8 mouse cellular contexts compared by ENCODE assay signal in the genomic region with DNA sequence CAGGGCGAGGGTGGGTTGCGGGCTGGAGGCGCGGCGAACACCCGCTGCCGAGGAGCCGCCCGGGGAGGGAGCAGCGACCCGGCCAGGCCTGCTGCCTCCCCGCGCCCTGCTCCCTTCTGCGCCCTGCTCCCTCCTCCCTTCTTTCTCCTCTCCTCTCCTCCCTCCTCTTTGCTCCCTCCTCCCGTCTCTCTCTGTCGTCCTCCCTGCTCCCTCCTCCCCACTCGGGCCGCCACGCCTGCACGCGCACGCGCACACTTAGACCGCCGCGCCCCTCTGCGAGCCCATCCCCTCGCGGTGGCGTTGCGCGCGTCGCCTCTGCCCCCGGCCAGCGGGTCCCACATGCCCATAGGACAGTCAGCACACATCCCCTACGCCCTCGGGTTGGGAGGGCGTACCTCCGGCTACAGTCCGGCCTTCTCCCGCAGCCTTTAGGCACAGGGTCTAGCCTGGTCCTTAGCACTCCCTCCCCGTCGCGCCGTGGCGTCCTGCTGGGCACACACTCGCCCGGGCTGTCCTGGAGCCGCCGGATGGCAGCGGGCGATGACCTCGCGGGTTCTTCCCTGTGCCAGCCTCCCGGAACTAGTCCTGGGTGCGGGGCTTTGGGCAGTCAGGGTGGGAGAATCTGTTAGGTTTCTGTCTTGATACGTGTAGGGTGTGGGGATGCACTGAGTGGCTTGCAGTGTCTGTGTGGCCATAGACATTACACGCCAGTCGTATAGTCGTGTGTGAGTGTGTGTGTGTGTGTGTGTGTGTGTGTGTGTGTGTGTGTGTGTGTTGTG. TPM values are rescaled to one million over a fixed set of nuclear protein-coding genes. Genes with fewer than 3 reads are reported as not detected.
A peak's percentile ranks its signal among the peaks of the same experiment; 100 is the strongest.
DNase-seq lines count a peak whose midpoint lies in the region; ATAC-seq and TF ChIP-seq lines count a peak whose summit lies in the region.

A gene (minus strand): TSS at position 203 of the 779 bp plus-strand sequence.

- peak within 1 kb of the TSS; percentile 88 for H3K4me3 ChIP-seq in left cerebral cortex, adult 2 months

- no peak for TF ChIP-seq CTCF in left cerebral cortex, adult 2 months (IDR thresholded peaks at IDR 0.05)

- peak; percentile 57 for ATAC-seq in common myeloid progenitor, adult 5-6 weeks (replicated peaks; ENCODE audit: low read depth, poor library complexity, severe bottlenecking)

- peak within 1 kb of the TSS; percentile 94 for H3K27ac ChIP-seq in left cerebral cortex, adult 2 months

- peak; percentile 95 for DNase-seq in ZHBTc4 (ENCODE audit: low read depth, low spot score)
- DNase-seq in gastrocnemius, postnatal 10 days, result peak; percentile 89
- peak; percentile 65 for DNase-seq in induced T-regulatory cell, adult 2 months (ENCODE audit: low read depth)
- peak; percentile 91 to 94 for DNase-seq in left cerebral cortex, adult 2 months (ENCODE audit: extremely low spot score in 1 of 2, low spot score in 2 of 2)
- DNase-seq in lung, postnatal 4 days, result peak; percentile 93 to 94
- peak; percentile 94 for DNase-seq in right cerebral cortex, adult 18-20 months
- peak; percentile 84 to 87 for DNase-seq in urinary bladder, adult 18-20 months (ENCODE audit: low spot score in 2 of 2)

- intact Hi-C loops in left cerebral cortex, adult 2 months (cut with DNase I), result loop anchor here (5.0 kb wide), 2 partner anchors 77 to 167 kb away; no protein-coding TSS in a partner anchor

RNA-seq across cellular contexts. Expression of the gene that starts here (rescaled TPM):
- 0.23 and 0.39 TPM in 2 replicates for total RNA-seq in common myeloid progenitor, adult 5-6 weeks (2017)
- 10 to 100 TPM; 27.5 to 34.9 TPM for total RNA-seq in gastrocnemius, postnatal 10 days (2021)
- total RNA-seq in left cerebral cortex, adult 2 months (2021), result 10 to 100 TPM; 47.8 to 56.5 TPM

Comparison
In these comparisons a context has a peak if more than half of its experiments do, and no peak if none do; other contexts are left out.
1. Peak in every context shown above with its lines: DNase-seq, ATAC-seq, H3K4me3 ChIP-seq and H3K27ac ChIP-seq.
2. RNA of the gene that starts here (total RNA-seq): 47.8 to 56.5 TPM in left cerebral cortex, adult 2 months and 27.5 to 34.9 TPM in gastrocnemius, postnatal 10 days; 0.23 to 0.39 TPM in common myeloid progenitor, adult 5-6 weeks; every median in the first group is over 10 times any median in the second.
3. Peak in ATAC-seq in common myeloid progenitor, adult 5-6 weeks; RNA of the gene not detected or under 1 TPM.